Mouse (Mus musculus) adipose tissue, adult 10 weeks (tissue): ENCODE data around the gene 1700092M07Rik. TPM values are rescaled to one million over a fixed set of nuclear protein-coding genes. Genes with fewer than 3 reads are reported as not detected.

Experiments used
- polyA plus RNA-seq: library from polyadenylated mRNA; stranded (reverse); fragments of 350-450 nt; fragmentation: Illumina TruSeq; extraction: RNeasy Lipid Tissue Mini Kit (QIAGEN cat#74804); gene quantifications from one replicate; pipeline ENCODE4 v1.2.3, GENCODE M21; 2014; ENCODE audit warnings: low read depth, low replicate concordance

Gene 1700092M07Rik
- polyA plus RNA-seq = 12.2 TPM

DNA sequence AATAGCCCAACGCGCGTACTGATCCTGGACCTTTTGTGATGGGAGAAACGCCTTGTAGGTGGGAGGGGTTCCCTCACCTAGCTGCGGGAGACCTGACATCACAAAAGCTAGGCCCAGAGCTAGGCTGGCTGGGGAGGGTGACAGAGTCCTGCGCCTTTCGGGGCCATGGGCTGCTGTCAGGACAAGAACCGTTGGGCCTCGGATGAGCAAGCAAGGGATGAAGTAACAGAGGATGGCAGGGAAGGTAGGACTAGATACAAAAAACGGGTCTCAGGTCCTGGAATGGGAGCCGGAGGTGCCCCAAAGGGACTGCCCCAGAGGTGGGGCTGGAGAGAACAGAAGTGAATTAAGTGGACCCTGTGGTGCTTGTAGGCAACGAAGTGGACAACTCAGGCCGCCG, at the start of gene 1700092M07Rik:
Gene 1700092M07Rik, plus strand, starts transcription at position 116 of the 400 bp plus-strand sequence.

DNA sequence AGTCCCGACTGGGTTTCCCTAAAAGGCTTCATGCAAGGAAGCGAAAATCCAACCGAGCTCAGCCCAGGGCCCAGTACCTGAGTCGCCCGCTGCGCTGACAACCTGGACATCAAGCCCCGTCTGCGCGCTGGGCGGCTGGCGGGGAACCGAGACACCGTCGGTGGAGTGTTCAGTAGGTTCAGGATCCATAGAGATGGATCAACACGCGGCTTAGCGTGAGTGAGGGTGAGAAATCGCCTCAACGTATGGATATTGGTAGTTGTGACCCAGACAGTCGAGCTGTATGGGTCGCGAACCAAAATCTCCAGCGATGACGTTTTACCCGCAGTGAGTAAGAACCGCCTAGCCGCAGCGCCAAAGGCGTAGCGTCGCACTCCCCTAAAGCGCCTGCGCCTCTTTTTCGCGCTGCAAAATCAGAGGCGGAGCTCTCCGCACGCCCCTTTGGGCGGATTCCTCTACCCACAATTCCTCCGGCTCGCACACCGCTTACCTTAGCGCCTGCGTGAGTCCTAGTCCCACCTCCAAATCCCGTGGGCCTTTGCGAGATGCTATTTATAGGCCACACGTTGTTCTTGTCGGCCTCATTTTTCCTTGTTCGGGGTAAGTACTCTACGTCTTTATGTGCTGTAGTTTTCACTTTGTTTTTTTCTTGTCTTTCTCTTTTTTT, 17.5 kb upstream of the 1700092M07Rik start, which contains the start of gene Slc3a2:
Gene Slc3a2, minus strand, starts transcription at position 463 of the 667 bp plus-strand sequence.

DNA sequence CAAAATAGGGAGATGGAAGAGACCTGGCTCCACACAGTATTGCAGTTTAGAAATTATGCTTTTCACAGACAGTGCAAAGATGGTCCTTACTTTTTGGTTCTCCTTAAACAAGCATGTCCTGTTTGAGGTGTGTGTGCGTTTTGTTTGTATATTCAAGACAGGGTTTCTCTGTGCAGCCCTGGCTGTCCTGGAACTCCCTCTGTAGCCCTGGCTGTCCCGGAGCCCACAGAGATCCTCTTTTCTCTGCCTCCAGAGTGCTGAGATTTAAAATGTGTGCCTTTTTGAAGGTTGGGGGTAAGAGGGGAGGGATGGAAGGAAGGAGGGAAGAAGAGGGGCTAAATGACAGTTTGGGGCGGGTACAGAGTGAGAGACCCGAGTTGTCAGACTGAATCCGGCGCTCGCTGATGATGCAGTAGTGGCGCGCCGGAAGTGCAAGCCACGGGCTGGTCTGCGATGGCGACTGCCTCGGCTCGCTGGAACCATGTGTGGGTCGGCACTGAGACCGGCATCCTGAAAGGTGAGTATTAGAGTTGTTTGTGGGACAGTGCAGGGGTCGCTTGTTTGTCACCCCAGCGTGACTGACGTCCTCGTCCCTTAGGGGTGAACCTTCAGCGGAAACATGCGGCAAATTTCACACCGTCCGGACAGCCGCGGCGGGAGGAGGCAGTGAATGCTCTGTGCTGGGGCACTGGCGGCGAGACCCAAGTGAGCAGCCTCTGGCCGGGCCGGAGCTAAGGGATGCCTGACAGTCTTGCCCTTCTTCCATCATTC, 4.9 kb upstream of the 1700092M07Rik start, which contains the start of gene Wdr74:
Gene Wdr74, plus strand, starts transcription at position 439 of the 771 bp plus-strand sequence.

DNA sequence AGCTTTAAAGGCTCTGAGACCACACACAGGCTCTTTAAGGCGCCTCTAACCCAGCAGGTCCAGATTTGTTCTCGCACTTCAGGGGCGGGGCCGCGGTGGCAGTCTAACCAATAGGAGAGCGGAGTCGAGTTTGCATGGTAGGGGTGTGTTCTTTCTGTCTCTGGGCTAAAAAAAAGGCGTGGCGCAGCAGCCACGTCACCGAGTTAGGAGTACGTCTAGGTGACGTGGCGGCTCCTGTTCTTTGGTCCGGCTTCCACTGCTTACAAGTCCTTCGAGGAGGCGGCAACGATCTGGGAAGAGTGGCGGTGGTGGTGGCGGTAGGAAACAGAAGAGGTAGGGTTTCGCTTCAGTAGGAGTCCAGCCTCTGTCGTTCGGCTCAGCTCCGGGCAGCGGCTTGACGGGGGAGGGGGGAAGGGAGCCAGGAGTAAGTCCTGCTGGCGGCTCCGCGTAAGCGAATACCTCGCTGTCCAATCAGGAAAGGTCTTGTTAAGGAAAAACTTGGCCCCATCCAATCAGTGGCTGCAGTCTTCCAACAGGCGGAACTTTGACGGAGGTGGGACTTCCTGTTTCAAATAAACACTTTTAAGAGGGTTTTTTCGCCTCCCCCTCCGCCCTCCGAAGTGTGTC, 838 bp downstream of the 1700092M07Rik start, which contains the start of gene Stx5a:
Gene Stx5a, plus strand, starts transcription at position 171 of the 627 bp plus-strand sequence.

DNA sequence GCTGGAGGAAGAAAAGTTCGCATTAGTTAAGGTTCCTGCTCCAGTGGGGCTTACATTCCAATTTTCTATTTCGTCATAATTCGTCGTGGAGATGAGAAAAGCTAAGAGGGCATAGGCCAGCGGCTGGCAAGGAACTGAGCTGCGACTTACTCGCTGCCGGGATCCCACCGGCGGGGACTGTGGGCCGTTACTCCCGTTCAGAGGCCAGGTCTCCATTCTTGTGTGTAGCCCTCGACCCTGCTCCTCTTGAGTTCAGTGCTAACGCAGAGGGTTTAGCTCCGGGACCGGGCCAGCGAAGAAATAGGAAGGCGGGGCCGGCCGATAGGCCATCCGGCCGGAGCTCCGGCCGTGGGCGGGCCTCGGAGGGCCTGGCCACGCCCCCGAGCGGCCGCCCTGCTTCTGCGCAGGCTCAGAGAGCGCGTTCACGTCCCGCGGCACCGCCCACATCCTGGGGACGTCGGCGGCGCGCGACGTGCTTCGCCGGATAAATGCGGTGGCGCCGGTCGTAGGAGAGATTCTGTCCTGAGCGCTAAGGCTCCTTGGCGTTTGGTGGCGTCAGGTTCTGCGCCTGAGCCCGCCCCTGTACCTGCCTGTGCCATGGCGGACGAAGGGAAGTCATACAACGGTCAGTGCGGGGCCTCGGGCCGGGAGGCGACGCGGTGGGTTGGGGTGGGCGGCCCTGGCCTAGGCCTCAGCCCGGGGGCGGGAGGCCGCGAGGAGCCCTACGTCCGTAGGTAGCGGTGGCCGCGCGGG, 16.3 kb downstream of the 1700092M07Rik start, which contains the start of gene Nxf1:
Gene Nxf1, plus strand, starts transcription at position 439 of the 753 bp plus-strand sequence.

DNA sequence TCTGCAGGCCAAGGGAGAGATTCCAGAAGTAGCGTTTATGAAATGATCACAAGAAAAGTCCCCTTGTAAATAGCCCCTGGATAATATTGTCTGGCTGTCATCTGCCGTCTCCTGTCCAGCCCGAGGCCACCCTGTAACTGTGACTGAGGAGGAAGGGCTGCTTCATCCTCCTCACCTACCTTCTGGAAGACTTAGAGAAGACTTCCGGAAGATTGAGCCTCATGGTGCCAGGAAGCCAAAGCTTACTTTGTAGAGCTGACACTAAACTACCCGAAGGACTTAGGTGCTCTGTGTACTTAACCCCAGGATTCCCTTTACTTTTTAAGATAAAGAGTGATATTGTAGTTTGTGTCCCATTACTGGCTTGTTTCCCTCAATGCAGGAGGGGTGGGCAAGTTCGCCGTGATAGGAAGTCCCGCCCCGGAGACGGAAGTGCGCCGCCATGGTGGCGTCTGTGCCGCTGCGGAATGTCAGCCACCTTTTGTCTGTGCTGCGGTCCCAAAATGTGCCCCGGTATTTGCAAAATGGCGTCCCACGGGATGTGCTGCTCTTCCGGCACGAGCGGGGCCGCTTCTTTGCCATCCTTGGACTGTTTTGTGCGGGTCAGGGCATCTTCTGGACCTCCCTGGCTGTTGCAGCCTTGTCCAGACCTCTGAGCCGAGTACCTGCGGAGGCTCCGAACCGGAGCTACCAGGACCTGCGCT, 30.2 kb downstream of the 1700092M07Rik start, which contains the start of gene Tmem223:
Gene Tmem223, plus strand, starts transcription at position 430 of the 704 bp plus-strand sequence.

DNA sequence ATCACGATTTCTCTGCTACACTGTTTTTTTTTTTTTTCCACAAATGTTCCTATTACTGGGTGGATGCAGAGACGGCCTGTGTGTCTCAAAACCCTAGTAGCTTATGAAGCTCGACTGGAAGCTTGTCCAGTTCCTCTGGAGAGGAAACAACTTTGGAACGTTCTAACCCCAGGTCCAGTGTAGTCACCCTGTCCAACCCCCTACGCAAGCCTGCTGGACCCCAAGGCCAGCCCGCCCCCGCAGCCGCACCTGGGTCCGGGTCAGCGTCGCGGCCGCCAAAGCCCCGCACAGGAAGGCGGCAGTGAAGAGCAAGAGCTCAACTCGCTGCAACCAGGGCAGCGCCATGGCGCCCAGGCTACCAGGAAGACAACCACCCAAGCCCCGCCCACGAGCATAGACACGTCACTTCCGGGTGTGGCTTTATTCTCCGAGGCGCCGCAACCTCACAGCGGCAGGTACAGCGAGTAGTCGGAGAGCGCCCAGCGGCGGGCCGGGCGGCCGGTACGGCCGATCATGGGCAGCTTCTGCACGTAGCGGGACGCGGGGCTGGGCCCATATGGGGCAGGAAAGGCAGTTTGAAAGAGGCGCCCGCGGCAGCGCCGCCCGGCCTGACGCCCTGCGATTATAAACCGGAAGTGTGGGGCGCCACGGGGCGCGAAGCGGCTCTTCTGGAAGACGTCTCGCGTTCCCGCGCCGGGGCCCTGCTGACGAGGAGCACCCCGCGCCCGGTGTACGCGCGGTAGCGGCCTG, 33.7 kb downstream of the 1700092M07Rik start, which contains the start of gene Tmem179b:
Gene Tmem179b, minus strand, starts transcription at position 382 of the 750 bp plus-strand sequence.

DNA sequence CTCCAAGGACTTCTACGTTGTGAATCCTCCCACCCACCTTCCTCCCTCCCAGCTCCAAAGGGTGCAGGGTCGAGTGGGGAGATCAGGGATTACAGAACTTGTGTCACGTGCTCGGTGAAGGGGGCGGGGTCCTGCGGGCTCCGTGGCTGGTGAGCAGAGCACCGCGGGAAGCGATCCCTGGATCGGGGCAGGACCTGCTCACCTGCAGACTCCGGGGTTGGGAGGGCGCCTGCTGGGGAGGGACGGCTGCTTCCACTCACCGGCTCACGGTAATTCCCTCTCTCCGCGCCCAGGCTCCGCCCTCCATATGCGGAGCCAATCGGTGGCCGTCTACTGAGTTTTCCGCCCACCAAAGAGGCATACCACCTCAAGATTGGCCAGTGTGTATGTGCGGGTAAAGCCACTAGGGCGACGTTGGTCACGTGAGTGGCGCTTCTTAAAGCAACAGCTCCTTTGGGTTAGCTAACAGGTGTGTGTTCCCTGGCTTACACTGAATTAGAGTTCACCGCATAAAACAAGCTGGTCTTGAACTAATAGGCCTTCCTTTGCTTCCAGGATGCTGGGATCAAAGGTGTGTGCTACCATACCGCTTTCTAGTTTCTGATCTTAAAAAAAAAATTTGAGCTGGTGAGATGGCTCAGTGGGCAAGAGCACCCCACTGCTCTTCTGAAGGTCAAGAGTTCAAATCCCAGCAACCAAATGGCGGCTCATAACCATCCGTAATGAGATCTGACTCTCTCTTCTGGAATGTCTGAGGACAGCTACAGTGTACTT, 45.7 kb downstream of the 1700092M07Rik start, which contains the start of gene Taf6l:
Gene Taf6l, minus strand, starts transcription at position 410 of the 774 bp plus-strand sequence.

Other genes starting within 250 kb of the 1700092M07Rik start
- 0.11 TPM for gene Slc22a8, start 149.5 kb upstream of the 1700092M07Rik start, polyA plus RNA-seq
- gene Slc22a6, start 122.7 kb upstream of the 1700092M07Rik start, polyA plus RNA-seq = not detected
- 0.06 TPM for gene Chrm1, start 76.9 kb upstream of the 1700092M07Rik start, polyA plus RNA-seq
- gene Slc3a2, start 17.3 kb upstream of the 1700092M07Rik start, polyA plus RNA-seq = 327 TPM
- 31.3 TPM for gene Wdr74, start 4.9 kb upstream of the 1700092M07Rik start, polyA plus RNA-seq
- 114 TPM for gene Stx5a, start 695 bp downstream of the 1700092M07Rik start, polyA plus RNA-seq
- 150 TPM for gene Nxf1, start 16.4 kb downstream of the 1700092M07Rik start, polyA plus RNA-seq
- 77.8 TPM for gene Tmem223, start 30.3 kb downstream of the 1700092M07Rik start, polyA plus RNA-seq
- 54.7 TPM for gene Tmem179b, start 33.7 kb downstream of the 1700092M07Rik start, polyA plus RNA-seq
- gene Taf6l, start 45.7 kb downstream of the 1700092M07Rik start, polyA plus RNA-seq = 12.1 TPM
- 104 TPM for gene Polr2g, start 57.9 kb downstream of the 1700092M07Rik start, polyA plus RNA-seq
- gene Zbtb3, start 61.8 kb downstream of the 1700092M07Rik start, polyA plus RNA-seq = 3.0 TPM
- 29.3 TPM for gene Ttc9c, start 78.6 kb downstream of the 1700092M07Rik start, polyA plus RNA-seq
- gene Hnrnpul2, start 79.3 kb downstream of the 1700092M07Rik start, polyA plus RNA-seq = 84.2 TPM
- gene AC129217.1, start 89.1 kb downstream of the 1700092M07Rik start, polyA plus RNA-seq = not detected
- 161 TPM for gene Bscl2, start 96.7 kb downstream of the 1700092M07Rik start, polyA plus RNA-seq
- 0.31 TPM for gene Gng3, start 98.5 kb downstream of the 1700092M07Rik start, polyA plus RNA-seq
- 12.1 TPM for gene Lrrn4cl, start 110.0 kb downstream of the 1700092M07Rik start, polyA plus RNA-seq
- gene Ubxn1, start 130.8 kb downstream of the 1700092M07Rik start, polyA plus RNA-seq = 150 TPM
- gene Uqcc3, start 140.2 kb downstream of the 1700092M07Rik start, polyA plus RNA-seq = 57.7 TPM
- gene Lbhd1, start 143.0 kb downstream of the 1700092M07Rik start, polyA plus RNA-seq = 2.4 TPM
- not detected for gene Gm49403, start 143.2 kb downstream of the 1700092M07Rik start, polyA plus RNA-seq
- 60.0 TPM for gene 1810009A15Rik, start 148.1 kb downstream of the 1700092M07Rik start, polyA plus RNA-seq
- gene Gm49416, start 148.2 kb downstream of the 1700092M07Rik start, polyA plus RNA-seq = not detected
- gene Ints5, start 152.3 kb downstream of the 1700092M07Rik start, polyA plus RNA-seq = 12.0 TPM
- gene Ganab, start 157.4 kb downstream of the 1700092M07Rik start, polyA plus RNA-seq = 130 TPM
- 54.1 TPM for gene B3gat3, start 179.7 kb downstream of the 1700092M07Rik start, polyA plus RNA-seq
- 6.2 TPM for gene Rom1, start 188.6 kb downstream of the 1700092M07Rik start, polyA plus RNA-seq
- gene Eml3, start 188.8 kb downstream of the 1700092M07Rik start, polyA plus RNA-seq = 35.3 TPM
- 71.9 TPM for gene Mta2, start 201.2 kb downstream of the 1700092M07Rik start, polyA plus RNA-seq
- gene Tut1, start 213.1 kb downstream of the 1700092M07Rik start, polyA plus RNA-seq = 17.4 TPM
- 409 TPM for gene Eef1g, start 226.3 kb downstream of the 1700092M07Rik start, polyA plus RNA-seq
- gene Ahnak, start 248.6 kb downstream of the 1700092M07Rik start, polyA plus RNA-seq = 114 TPM